Mouse (Mus musculus): ENCODE results near the gene Nlgn1.

Nlgn1 gene

GRCm38 (mm10) chr3:26201410-26201809 lies 130.8 kb downstream of the Nlgn1 start:
- DNase-seq (ENCODE audit: low read depth): no peak

DNA sequence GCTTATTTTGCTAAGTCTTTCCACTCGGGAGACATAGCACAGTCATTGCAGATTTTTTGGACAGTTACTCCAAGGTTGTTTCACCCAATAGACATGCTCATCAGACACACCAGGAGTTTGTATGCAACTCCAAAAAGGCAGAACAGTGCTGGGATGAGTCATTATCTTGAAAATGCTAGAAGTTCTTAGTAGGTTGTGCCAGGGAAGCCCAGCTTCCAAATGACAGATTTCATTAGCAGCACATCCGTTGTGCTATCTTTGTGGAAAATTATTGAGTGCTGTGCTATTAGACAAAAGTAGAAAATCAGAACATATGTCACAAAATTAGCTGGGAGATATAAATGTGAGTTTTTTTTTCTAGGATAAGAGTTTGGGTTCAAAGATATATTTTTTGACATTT lies 137.3 kb downstream of the Nlgn1 start:
- DNase-seq (ENCODE audit: low read depth): no peak

DNA sequence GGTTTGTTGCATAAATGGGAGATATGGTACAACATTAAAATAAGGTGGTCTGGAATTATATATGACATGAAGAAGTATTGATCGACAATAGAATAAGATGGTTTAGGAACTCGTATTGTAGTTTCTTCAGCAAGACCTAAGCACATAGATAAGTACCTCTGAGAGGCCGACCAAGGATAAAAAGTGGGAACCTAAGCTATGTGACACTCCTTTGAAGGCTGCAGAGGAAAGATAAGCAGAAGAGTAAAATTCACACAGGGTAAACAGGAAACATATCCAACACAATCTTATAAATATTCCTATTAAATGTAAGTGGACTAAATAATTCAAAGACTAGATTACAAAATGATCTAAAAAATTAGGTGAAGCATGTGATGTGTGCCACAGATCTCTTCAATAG lies 151.2 kb downstream of the Nlgn1 start:
- no peak for DNase-seq (ENCODE audit: low read depth)

DNA sequence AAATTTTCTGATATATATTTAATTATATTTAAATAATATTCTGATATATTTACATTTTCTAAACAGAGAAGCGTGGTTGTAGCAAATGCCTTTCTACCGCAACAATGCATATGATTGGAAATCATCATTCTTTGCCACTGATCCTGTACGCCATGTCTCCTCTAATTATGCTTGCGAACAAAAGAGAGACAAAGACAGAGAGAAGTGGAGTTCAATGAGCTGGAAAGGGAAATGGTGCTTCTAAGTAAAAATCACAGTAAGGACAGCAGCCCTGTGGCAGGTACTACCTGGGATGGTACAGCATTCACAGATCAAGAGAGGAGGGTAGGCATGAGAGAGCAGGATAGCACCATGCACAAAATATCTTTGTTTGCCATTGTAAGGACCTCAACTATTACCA lies 156.9 kb downstream of the Nlgn1 start:
- no peak for DNase-seq (ENCODE audit: low read depth)

DNA sequence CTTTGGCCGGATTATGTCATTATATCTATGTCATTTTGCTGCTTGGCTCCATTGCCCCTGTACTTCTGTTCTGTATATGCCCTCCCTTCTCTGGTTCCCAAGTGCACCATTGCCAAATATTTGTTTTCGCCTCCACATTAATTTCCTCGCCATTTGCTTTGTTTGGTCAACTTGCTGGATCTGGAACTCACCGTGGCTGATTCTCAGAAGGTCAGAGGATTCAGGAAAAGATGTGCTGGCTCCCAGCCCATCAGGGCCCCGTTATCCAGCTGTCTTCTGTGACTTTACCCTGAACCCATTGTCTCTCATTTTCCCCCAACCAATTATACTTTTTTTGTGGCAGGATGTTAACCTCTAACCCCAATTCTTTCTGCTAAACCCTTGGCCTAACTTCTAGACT lies 158.0 kb downstream of the Nlgn1 start:
- DNase-seq (ENCODE audit: low read depth): no peak

- DNase-seq (ENCODE audit: low read depth): no peak
These were observed 158.6 kb downstream of the Nlgn1 start for GRCm38 (mm10) chr3:26173613-26174012.

- no peak for DNase-seq (ENCODE audit: low read depth)
These were observed 165.5 kb downstream of the Nlgn1 start for GRCm38 (mm10) chr3:26166711-26167110.

DNA sequence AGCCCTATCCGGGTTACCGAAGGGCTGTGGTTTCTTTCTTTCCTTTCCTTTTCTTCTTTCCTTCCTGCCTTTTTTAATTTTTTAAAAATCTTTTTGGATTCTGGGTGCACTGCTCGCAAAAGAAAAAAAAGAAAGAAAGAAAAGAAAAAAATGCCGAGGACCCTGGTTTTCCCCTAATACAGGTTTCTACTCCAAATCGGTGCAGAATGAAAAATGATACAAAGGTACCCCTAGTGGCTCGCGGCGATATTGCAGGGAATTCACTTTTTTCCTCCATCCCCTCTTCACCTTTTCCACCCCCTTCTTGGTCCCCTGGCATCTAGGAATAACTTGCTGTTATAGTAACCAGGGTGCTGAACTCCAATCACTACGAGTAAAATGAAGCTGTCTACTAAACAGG lies 178.5 kb downstream of the Nlgn1 start:
- no peak for DNase-seq (ENCODE audit: low read depth)

DNA sequence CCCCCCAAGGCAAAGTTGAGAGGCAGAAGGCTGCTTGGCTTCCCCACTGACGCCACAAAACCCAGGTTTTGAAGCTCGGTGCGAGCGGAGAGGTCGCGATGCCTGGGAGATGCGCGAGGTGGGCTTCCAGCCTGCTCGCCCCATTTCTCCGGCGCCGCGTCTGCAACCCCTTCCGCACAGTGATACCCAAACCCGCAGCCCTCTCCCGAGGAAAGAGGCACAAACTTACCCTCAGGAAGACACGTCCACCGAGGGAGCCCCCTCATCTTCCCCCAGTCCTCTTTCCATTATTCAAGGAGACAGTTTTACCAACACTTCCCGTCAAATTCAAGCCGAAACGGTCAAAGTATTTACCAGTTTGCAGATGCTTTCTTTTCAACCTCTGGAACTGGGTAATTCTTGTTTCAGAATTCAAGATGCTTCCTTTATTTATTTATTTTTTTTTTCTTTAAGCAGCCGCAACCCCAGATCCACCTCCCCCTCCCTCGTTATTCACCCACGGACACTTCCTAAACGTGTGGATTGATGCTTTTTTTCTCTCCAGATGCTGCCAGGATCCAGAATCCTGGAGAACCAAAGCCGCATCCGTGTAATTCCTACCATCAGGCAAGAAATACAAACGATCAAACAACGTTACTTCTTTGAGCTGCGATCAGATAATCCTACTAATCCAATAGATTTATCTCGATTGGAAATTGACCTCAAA lies 179.1 kb downstream of the Nlgn1 start:
- no peak for DNase-seq (ENCODE audit: low read depth)

DNA sequence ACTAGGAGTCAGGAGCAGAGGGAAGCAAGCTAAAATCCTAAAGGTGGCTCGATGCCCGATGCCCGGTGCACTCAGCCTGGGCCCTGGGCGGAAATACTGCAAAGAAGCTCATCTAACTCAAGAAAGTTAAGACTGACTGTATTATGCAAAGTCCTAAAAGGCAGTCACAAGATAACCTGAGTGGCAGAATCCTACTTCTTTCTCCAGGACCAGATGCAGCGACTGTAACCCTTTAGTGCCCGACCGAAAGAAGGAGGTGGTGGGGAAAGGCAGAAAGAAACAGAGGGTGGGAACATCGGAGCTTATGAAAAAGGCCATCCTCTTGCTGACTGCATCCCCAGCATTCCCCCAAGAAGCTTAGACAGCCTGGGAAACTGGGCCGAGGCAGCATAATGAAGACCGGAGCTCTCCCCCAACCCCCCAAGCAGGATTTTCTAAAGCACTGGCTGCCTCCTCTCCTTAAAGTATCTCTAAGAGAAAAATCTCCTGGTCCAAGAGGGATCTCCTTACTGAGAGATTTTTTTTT lies 179.7 kb downstream of the Nlgn1 start:
- no peak for DNase-seq (ENCODE audit: low read depth)

DNA sequence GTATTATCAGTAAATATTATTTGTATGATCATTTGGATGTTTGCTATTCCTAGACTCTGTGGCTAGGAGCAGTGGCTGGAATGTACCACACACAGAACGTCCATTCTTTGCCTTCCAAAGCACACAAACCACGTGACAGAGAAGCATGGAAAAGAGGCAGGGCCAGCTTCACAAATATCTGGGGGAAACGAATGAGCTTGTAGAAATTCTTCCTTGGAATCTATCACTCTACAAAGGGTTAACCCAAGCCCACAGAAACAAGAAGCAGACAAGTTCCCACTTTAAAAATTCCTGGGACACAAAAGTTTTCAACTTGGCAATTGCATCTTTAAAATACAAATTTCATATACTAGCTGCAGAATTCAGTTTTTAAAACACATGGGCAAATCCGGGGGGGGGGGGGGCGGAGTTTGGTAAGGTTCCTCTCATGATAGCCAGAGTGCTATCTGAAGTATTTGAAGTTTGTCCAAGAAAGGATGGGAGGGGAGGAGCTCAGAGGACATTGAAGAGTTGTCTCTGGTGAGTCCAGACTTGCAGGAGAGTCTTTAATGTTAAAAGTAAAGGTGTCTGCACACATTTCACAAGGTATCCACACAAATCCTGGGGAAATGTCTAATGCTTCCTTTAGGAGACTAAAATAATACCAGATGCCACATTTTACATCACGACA lies 180.8 kb downstream of the Nlgn1 start:
- no peak for DNase-seq (ENCODE audit: low read depth)

DNA sequence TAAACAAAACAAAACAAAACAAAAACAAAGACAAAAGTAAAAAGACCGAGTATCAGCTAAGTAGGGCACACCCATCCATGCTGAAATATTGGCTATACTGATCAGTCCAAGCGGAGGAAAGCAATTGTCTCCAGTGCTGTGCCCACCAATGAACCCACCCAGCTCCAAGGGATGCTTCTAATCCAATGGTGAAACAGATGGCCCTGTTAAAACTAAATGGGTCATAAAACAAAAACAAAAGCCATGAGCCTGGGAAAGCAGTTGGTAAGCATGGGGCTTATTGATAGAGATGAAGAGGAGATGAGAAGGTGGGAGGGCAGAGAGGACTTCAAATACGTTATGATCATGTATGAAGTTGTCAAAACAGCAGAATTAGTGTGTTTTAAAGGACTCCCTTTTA lies 186.1 kb downstream of the Nlgn1 start:
- no peak for DNase-seq (ENCODE audit: low read depth)

GRCm38 (mm10) chr3:26145441-26145840 lies 186.8 kb downstream of the Nlgn1 start:
- DNase-seq (ENCODE audit: low read depth): no peak

GRCm38 (mm10) chr3:26141590-26141989 lies 190.7 kb downstream of the Nlgn1 start:
- DNase-seq (ENCODE audit: low read depth): no peak

DNA sequence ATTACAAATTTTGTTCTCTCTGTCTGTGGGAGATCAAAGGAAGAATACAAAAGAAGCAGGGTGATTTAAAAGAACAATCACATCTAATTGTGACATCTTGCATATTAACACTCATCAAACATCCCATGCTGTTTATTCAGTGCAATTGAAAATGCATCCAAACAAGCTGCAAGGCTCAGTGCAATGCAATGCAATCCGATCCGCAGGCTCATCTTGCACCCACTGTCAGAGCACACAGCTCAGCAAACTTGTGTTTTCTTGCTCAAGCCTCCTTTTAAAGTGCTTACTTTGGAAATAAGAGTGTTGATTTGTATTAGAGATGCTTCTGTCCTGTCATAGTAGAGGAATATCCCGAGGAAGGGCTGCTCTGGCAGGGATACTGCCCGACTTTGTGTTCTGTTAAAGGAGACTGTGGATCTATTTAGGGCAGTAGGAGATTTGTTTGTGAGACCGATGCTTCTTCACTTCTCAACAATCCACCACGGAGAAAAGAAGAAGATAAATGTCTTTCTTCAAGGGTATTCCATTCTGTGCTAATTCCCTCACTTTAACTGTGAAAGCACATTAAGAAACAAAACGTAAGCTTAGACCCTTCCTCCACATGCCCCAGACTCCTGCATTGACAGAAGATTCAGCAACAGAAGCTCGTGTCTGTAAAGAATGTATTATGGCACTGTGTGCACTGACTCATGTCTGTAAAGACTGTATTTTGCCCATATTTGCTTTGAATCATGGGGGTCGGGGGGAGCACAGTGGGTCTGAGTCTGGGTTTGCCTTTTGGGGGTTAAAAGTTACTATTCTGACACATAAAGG lies 197.2 kb downstream of the Nlgn1 start:
- no peak for DNase-seq (ENCODE audit: low read depth)

DNA sequence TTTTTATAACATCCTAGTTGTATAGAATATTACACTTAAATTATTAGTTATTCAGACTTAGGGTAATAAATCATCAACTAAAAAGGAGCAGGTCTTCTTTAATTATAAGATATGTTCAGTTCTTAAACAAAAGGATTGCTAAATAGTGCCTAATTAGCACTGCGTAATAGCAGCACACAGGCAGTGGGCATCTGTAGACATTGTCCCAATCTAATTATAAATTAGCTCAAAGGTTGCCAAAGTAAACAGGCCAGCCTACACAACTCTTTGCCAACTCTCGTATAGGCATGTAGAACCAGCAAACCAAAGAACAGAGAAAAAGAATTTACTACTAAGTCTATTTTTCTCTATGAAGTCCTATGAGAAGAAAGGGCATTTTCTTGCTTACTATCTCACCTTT lies 201.3 kb downstream of the Nlgn1 start:
- no peak for DNase-seq (ENCODE audit: low read depth)

- no peak for DNase-seq (ENCODE audit: low read depth)
These were observed 202.8 kb downstream of the Nlgn1 start for GRCm38 (mm10) chr3:26129455-26129854.

GRCm38 (mm10) chr3:26117071-26117470 lies 215.2 kb downstream of the Nlgn1 start:
- no peak for DNase-seq (ENCODE audit: low read depth)

GRCm38 (mm10) chr3:26106361-26106760 lies 225.9 kb downstream of the Nlgn1 start:
- DNase-seq (ENCODE audit: low read depth): no peak

GRCm38 (mm10) chr3:26105528-26105927 lies 226.7 kb downstream of the Nlgn1 start:
- DNase-seq (ENCODE audit: low read depth): no peak

DNA sequence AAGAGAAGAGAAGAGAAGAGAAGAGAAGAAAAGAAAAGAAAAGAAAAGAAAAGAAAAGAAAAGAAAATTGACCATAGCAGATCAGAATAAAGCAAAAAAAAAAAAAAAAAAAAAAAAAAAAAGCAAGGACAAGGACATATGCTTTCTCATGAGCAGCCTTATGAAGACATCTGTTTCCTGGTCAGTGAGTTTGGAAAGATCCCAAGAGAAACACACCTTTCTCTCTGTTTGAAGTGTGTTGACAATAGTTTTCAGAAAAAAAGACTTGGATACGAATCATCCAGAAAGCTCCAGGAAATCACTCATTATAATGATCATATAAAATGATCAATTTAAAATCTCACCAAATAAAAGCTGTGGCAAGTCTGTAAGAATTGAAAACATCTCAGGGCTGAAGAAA lies 230.0 kb downstream of the Nlgn1 start:
- DNase-seq (ENCODE audit: low read depth): no peak

DNA sequence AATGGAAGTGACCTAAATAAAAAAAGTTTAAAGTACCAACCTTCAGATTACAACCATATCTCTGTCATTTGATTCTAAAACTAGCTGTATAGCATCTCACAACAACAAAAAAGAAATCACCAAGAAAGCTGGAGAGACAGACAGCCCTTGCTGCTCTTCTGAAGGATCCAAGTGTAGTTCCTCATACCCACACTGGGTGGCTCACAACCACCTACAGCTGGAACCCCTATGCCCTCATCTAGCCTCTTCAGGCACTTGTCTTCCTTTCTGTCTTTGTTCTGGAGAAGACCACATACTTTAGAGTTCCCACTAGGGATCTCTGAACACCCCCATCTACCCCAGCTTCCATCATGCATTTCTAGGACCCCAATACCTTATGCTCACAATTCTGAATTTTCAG lies 236.7 kb downstream of the Nlgn1 start:
- DNase-seq (ENCODE audit: low read depth): no peak

DNA sequence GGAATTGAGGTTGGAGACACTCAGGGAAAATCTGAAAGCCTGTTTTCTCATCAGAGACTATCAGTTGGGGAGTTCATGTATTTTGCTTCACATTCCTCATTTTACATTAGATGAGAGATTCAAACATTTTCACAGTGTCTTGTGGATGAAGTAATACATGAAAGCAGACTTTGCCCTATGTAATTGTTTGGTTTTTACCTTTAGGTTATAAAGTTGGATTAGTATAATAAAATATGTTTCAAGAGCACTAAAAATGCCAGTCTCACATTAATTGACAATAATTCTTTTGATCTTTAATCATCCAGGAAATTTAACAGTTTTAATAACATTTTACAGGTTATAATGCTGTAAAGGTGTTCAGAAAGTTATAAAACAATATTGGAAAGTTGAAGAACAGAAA lies 262.9 kb downstream of the Nlgn1 start:
- DNase-seq (ENCODE audit: low read depth): no peak

All from c-Kit-positive CD71-positive TER-119-negative erythroid progenitor cells, embryonic 14.5 days (primary cell).